Mouse (Mus musculus): ENCODE results near the gene Usp7.

Gene Usp7

DNA sequence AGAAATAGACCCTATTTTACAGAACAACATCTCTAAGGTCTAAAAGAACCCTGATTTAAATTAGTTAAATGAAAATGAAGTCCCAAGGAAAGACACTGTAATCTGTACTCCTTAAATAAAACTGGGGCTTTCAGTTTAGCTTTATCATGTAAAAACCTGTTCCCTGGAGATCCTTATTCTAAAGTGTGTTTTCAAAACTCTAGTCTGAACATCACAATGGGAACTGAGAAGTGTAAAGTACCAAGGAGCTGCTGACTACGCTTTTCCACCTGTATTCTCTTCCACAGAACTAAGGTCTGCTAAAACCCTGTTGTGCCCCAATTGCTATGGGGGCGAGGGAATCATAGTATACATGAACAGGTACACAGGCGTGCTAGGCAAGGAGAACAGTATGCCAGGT, 68.1 kb downstream of the Usp7 start:
- no peak for DNase-seq (ENCODE audit: inconsistent ontology term)

DNA sequence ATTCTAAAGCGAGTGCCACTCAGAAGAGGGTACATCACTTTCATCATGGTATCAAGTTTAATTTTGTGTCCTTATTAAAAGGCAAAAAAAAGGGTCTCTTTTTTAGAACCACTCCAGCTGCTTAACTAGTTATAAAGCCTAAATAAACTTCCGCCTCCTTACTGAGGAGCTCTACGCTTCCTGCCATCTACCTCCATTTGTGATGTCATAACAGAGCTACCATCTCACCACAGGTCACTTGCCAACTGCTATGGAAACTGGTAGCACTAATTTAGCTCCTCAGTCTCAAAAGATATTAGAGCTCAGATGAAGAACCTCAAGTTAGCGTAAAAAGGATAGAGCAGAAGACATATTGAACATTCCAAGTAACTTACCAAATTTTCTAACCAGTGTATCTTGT, 71.7 kb downstream of the Usp7 start:
- DNase-seq (ENCODE audit: inconsistent ontology term), result no peak

DNA sequence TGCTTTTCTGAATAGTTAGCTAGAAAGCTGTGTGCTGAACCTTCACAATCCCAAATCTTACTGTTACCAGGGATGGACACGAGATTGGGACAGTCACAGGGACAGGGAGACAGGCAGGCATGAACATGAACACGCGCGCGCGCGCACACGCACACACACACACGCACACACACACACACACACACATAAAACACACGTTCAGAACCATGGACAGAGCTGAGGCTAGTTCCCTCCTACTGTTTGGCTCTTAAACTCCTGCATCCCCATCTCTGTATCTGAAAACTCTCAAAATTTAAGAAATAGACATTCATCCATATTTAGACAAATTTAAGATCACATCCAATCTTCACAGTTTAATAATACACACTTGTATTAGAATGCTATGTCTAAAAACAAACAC, 74.4 kb downstream of the Usp7 start:
- no peak for DNase-seq (ENCODE audit: inconsistent ontology term)

DNA sequence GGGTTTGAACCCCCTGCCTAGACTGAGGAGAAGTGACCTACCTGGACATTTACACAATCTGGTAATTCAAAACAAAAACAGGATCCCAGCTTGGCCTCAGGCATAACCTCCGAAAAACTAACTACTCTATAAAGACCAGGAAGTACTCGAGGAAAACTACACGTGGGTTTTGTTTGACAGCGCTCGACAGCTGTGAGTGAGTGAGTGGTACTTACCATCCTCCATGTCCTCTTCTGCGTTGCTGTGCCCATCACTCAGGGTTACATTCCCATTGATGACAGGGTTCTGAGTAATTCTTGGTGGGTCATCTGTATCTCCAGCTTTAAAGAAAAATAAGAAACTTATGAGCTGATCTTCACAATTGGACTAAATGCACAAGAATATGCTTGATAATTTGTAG, 75.8 kb downstream of the Usp7 start:
- DNase-seq (ENCODE audit: inconsistent ontology term), result no peak

DNA sequence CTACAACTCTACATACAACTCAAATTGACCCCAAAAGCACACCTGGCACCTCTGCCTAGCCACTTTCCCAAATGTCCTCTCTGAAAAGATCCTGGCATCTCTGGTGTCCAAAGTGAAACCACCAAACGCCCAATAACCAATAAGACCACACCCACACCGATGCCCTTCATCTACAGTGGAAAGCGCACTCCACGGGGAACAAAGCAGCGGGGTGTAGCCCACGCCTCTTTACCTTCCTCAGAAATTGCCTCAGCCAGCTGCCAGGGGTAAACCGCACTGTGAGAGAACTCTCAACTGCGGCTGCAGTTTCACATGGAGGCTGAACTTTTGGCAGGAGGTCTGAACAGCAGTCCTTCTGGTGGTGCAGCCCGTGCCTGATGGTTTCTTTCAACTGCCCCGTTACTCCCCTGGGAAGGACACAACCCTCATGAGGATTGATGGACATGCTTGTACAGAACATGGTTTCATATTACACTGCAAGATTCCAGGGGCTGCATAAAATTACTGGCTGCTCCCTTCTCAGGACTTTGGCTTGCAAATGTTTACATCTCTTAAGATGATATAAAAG, 76.5 kb downstream of the Usp7 start:
- no peak for DNase-seq (ENCODE audit: inconsistent ontology term)

DNA sequence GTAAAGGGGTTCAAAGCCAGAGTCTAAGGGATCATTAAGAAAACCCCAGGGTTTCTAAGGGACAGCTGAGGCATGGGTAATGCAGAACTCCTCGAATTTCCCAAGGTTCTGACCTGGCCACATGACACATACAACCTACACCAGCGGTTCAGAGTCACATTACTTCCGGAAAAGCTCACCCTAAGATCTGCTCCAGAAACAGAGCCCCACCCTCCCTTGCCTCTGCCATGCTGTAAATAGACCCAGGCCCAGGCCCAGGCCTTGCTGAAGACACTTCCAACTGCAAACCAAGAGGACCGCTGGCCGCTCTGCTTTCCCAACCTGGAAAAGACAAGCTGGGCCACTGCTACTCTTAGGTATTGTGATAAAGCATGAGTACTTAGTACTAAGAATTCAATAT, 77.3 kb downstream of the Usp7 start:
- no peak for DNase-seq (ENCODE audit: inconsistent ontology term)

DNA sequence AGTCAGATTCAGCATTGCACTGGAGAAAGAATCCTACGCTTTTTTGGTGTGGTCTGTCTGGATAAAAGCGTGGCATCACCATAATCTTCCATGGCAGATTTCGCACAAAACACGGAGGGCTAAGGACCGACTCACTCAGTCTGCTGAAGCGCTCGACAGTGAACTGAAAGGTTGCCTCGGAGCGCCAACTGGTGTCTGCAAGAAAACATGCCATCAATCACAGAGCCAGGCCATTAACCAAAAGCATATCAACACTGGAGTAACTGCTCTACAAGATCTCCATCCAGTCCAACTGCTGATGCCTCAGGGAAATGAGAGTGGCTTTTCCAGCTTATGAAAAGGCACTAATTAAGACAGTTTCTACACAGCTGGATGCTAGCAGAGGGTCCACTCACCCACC, 80.1 kb downstream of the Usp7 start:
- DNase-seq (ENCODE audit: inconsistent ontology term), result no peak

DNA sequence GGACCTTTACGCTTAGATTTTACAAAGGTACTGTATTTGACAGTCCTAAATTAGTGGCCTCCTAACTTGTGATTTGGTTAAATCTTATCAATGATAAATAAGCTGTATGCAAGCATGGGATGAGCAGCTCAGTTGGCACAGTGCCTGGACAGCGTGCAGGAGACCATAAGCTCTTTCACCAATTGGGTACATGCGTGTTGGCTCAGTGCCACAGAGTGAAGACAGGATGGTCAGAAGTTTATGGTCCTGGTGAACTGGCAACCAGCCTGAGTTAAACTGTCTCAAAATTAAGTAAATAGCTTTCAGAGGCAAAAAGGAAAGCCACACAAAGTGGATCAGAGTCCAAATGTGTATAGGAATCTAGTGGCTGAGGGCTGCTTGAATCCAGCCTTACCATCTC, 91.5 kb downstream of the Usp7 start:
- DNase-seq (ENCODE audit: inconsistent ontology term), result no peak

DNA sequence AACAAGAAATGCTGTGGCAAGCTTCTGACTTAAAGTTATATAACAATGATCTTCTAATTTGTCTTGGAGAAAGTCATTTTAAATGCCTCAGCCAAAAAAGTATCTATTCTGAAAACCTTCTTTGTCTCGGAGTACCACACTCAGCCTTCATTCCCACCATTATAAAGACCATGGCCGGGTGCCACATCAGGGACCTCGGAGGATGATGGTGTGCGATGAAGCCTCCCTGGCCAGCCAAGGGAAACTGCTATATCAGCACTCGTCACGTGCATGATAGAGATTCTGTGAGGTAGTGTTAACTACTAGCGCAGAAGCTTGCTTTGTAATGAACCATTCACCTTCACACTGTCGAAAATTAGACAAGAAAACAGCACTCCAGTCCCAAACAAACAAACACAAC, 92.6 kb downstream of the Usp7 start:
- no peak for DNase-seq (ENCODE audit: inconsistent ontology term)

DNA sequence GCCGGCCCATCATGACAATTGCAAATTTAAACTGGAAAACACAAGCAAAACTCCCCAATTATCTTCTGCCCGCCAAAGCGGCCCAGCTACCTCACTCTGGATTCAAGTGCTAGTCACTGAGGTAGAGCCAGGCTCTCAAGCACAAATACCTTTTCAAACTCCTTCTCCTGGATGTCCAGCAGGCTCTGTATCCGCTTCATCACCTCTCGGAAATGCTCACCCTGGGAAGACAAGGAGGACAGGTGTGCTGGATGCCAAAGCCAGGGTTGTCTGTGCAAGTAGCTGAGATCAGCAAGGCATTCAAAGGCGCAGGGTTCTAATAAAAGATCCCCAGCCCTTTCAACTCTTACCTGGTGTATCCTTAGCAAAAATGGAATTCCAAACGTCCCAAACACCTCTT, 100.9 kb downstream of the Usp7 start:
- no peak for DNase-seq (ENCODE audit: inconsistent ontology term)

DNA sequence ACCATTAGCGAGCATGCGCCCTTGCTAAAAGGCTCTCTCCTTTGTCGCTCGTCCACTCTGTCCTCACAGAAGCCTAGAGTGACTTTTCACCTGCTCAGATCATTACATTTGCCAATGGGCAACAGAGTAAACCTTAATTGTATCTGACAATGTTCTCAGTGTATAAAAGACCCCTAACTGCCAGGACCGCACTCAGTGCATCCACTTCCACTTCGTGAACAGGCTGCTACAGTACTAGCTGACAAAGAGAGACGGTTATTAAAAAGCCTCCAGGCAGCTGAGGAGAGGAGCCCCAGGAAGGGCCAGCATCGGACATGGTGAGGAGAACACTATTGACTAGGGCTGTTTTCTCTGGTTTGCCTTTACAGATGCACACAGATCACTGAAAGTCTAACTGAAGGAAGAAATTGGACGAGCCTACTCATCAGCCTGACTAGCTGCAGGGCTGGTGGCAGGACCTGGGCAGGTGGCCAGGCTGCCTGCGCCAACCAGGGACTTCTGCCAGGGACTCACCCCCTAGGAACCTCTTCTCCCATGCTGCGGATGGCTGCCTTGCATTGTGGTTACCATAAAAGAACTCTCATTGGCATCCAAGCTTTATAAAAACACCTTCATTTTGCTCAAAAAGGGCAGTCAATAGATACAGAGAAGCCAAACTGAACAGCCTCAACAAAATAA, 102.0 kb downstream of the Usp7 start:
- peak; percentile 93 for DNase-seq (ENCODE audit: inconsistent ontology term)

DNA sequence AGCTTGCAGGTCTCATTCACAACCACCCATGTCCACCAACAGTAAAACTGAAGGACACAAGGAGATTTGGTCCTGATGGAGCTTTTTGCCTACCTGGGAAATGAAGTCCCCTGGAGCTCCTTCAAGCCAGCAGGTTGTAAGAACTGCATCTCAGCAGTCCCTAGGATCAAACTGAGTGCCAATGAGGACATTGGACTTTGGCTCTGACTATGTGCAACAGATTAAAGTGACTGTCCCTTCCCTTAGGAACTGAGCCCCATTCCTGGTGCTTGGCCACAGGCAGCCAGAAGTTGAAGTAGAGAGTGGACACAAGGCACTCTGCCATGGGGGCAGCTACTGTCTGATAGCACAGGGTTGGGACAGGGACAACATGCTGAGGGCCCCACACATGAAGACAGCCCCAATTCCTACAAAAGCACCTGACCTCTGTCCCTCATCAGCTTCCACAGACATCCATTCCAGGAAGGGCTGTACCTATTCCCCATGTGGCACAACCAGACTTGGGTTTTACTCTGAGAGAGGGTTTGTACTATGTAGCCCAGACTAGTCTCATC, 104.5 kb downstream of the Usp7 start:
- no peak for DNase-seq (ENCODE audit: inconsistent ontology term)

DNA sequence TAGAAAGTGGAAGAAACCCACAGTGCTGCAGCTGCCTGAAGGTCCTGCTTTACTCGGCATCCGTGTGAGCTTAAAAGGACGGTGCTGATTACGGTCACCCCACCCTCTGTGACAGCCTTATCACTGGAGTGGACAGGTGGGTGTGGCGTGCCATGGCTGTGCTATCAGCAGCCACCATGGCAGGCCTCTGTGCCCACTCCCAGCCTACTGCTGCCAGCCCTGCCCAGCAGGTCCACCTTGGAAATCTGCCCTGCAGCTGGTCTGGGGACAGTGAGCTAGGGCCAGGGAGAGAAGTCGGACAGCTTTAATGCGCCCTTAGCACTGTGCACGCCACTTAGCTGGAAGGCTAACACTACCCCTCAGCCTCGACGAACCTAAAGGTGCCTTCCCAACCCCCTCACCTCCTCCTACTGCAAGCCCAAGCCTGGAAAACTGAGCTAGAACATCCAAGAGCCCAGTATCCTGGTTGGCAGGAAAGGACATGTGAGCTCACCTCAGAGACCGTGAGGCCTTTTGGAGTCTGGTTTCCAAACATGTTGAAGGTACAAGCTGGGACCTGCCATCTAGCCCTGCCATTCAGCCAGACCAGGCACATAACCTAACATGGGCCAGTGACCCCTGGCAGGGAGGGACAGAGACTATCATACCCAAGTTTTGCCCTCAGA, 105.1 kb downstream of the Usp7 start:
- DNase-seq (ENCODE audit: inconsistent ontology term), result no peak

DNA sequence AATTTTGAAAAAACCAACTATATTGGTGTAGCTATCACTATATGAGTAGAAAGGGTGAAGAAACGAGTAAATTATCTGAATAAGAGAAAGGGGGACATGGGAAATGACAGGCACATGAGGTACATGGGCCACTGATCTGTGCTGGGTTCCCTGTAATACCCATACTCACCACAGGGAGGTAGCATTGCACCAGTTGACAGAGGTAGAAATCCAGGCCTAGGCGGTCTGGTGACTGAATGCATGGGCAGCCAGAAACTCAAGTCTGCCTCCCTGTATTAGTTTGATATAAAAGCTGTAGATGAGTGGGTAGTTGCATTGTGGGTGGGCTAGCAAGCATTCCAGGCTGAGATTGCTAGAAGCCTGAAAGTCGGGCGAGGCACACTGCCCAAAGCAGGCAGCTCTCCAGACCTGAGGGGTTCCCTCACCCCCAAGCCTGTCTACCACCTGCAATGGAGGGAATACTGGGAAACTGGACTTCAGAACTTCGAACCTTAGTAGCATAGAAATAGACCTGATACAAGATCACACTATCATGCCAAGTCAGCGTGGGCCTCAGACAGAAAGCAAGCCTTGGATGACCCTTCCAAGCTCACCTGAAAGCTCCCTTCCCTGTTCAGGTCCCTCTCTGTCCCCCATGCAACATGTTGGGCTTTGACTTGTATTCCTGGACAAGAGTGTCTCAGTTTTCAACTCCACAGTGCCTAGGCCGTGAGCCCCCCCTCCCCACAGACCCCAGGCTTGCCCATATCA, 105.8 kb downstream of the Usp7 start:
- DNase-seq (ENCODE audit: inconsistent ontology term), result peak; percentile 51

DNA sequence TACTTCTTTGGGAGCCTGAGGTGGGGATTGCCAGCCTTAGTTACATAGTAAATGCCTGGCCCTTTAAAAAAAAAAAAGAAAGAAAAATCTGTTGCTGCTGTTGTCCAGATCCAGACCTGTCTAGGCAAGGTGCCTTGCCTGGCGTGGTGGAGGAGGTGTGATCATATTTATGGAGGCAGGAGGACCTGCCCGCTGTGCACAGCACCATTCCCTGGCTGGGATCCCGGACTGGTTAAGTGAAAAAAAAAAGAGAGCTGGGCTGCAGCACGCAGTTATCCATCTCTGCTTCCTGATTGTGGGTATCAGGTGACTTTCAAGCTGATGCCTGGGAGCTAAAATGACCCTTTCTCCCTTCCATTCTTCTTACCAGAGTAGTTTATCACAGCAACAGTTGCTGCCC, 107.0 kb downstream of the Usp7 start:
- no peak for DNase-seq (ENCODE audit: inconsistent ontology term)

DNA sequence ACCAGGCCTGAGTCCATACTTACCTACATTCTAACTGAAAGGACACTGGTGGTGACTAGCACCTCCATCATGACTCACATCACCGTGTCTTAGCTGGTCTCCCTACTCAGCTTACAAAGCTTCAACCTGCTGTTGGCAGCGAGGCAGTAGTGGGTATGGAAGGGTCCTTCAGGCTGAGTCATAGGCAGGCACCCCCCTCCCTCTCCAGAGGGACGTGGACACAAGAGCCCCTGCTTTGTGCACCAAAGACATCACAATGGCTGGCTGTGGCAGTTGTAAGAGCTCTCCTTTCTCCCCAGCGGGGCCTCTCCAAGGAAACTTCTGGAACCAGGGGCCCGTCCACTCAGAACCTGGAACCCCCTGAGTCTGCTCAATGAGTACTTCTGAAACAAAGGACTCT, 111.6 kb downstream of the Usp7 start, which contains the start of gene Gm5767:
Gm5767 (plus strand) TSS at position 301 of the 400 bp plus-strand sequence.
- no peak for DNase-seq (ENCODE audit: inconsistent ontology term)

DNA sequence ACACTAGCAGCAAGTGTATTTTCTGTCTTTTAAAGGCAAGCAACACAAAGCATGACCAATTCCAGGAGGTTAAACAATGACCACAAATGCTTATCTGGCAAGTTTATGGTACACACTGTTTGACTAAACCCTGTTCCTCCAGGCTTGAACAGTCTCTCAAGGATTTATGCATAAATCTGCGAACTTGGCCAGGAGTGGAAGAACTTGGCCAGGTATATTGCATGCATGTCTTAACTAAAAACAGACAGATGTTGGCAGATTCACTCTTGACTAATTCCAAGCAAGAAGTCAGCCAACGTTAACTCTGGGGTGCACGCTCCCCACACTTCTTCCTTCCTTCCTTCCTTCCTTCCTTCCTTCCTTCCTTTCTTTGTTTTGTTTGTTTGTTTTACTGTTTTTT, 112.3 kb downstream of the Usp7 start:
- no peak for DNase-seq (ENCODE audit: inconsistent ontology term)

DNA sequence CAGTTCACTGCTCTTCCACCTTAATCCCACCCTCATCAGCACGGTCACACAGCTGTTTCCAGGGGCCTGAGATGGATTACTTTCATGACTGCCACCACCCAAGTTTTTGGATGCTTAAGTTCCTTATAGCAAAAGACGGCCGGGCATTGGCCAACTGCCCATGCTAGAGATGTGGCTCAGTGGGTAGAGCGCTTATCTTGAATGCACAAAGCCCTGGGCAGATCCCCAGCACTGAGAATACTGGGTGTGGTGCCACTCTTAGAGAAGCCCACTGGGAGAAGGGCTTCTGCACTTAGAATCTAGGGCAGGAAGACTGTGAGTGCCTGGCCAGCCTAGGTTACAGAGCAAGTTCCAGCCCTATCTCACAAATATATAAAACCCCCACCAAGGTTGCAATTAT, 113.4 kb downstream of the Usp7 start:
- DNase-seq (ENCODE audit: inconsistent ontology term), result no peak

DNA sequence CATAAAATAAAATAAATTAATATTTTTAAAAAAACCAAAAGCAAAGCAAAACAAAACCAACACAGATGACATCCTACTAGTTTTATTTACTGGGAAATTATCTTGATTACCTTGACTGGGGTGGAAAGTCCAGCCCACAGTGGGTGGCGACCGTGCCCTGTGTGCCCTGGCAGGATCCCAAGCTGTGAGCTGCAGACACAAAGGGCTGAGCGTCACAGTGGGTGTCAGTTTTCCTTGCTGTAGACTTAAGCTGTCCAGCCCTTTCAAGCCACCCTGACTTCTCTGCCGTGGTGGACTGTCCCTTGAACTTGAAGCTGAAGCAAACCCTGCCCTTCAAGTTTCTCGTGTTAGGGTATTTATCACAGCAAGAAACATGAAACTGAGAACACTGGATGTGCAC, 114.1 kb downstream of the Usp7 start:
- DNase-seq (ENCODE audit: inconsistent ontology term), result no peak

DNA sequence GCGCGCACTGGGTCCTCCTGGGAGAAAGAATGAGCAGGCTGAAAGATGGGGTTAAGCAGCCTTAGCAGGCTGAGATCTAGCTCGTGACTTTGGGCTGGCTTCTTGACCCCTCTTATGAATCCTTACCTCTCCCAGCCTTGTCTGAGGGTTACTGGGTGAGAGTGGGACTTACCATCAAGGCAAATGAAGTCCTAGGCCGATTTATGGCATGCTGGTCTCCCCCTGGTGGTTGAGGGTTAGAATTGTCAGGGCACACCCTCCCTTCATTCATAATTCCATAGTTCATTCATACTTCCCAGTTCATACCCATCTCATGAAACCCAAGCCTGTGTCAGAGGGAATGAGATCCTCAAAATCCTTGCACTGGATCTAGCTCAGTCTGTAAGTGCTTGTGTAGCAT, 115.3 kb downstream of the Usp7 start:
- peak; percentile 43 for DNase-seq (ENCODE audit: inconsistent ontology term)

DNA sequence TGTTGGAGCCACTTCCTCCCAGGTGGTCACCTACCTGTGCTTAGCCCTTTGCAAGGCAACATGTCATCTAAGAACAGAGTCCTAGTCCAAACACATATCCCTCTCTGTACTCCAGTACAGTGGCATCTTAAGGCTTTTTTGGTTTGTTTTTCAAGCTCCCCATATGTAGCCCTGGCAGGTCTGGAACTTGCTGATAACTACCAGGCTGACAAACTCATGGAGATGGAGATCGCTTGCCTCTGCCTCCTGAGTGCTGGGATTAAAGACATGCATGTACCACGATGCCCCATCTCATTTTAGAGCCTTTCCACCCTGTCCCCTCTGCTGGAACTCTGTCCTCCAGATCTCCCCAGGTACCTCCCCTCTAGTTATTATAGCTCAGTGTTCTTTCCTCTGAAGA, 115.9 kb downstream of the Usp7 start:
- DNase-seq (ENCODE audit: inconsistent ontology term), result no peak

DNA sequence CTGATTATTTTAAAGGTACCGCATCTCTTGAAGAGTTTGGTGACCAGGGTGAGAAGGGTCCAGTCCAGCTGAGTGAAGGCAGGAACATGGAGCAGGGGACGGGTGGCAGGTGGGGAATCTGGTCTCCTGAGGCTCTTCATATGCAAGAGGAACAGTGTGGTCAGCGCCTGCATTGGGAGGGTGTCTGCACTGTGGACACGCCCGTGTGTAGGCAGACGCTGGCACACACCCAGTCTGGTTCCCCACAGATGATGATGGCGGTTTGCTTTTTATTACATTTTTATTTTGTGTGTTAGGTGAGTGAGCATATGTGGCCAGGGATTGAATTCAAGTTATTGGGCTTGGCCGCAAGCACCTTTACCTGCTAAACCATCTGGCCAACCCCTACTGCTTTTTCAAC, 116.5 kb downstream of the Usp7 start:
- DNase-seq (ENCODE audit: inconsistent ontology term), result no peak
